Mouse (Mus musculus) CH12.LX (cell line): ENCODE measurements around the gene Prmt1. TPM values are rescaled to one million over a fixed set of nuclear protein-coding genes. Genes with fewer than 3 reads are reported as not detected.

ENCODE experiments used
- DNase-seq: peaks from one replicate; pipeline ENCODE4 v3.0.0-alpha.2; 2013; ENCODE audit errors: extremely low read depth
- H3K27ac ChIP-seq: 2 replicates; pipeline ENCODE4 v1.5.1; 2012; ENCODE audit warnings: low read depth, mild to moderate bottlenecking, control low read depth, moderate library complexity; ENCODE audit not compliant: insufficient read depth
- H3K27me3 ChIP-seq: replicated peaks from 2 replicates; pipeline ENCODE3; 2012; ENCODE audit warnings: inconsistent platforms
- H3K36me3 ChIP-seq, 2 experiments: replicated peaks in 1 of 2; 2 replicates each; pipeline versions ENCODE3 to v1.6.1; 2012; ENCODE audit warnings: inconsistent platforms in 1 of 2, low read length in 1 of 2, mild to moderate bottlenecking in 1 of 2, mixed read lengths in 1 of 2, moderate library complexity in 1 of 2; ENCODE audit not compliant: control insufficient read depth in 1 of 2, insufficient read depth in 1 of 2
- H3K4me1 ChIP-seq, 2 experiments: 2 replicates each; pipeline ENCODE4 v1.6.1; 2012; ENCODE audit warnings: inconsistent platforms in 1 of 2, moderate library complexity in 1 of 2; ENCODE audit not compliant: insufficient read depth in 2 of 2, control insufficient read depth in 1 of 2
- H3K4me2 ChIP-seq: 2 replicates; pipeline ENCODE4 v1.6.1; 2012; ENCODE audit warnings: low read depth, mild to moderate bottlenecking, control low read depth; ENCODE audit not compliant: poor library complexity, insufficient read depth, severe bottlenecking
- H3K4me3 ChIP-seq, 3 experiments: fragments of 150-350 bp in 1 of 3; sonication (generic) in 1 of 3; replicated peaks in 1 of 3; 2 replicates each; pipeline versions ENCODE3 to v1.5.1; 2011 to 2012; ENCODE audit warnings: low read depth in 2 of 3, low read length in 2 of 3, mild to moderate bottlenecking in 2 of 3, moderate library complexity in 2 of 3, control low read depth in 1 of 3, improper control_type of control experiment in 1 of 3, inconsistent platforms in 1 of 3, mixed read lengths in 1 of 3; ENCODE audit not compliant: poor library complexity in 1 of 3
- H3K79me2 ChIP-seq: replicated peaks from 2 replicates; pipeline ENCODE4 v1.6.1; 2012; ENCODE audit warnings: mild to moderate bottlenecking, moderate library complexity; ENCODE audit not compliant: control insufficient read depth, poor library complexity, insufficient read depth, severe bottlenecking; ENCODE audit errors: extremely low read depth
- H3K9ac ChIP-seq: 2 replicates; pipeline ENCODE4 v1.6.1; 2012; ENCODE audit warnings: low read depth, mild to moderate bottlenecking, control low read depth, moderate library complexity; ENCODE audit not compliant: insufficient read depth
- H3K9me3 ChIP-seq: replicated peaks from 2 replicates; pipeline ENCODE3; 2012; ENCODE audit warnings: low read length, inconsistent platforms, mixed read lengths
- CHD2 ChIP-seq: IDR thresholded peaks from 2 replicates; pipeline ENCODE4 v1.6.1; 2011; ENCODE audit warnings: low read length, improper control_type of control experiment
- CTCF ChIP-seq, 2 experiments: IDR thresholded peaks in 1 of 2; conservative IDR thresholded peaks in 1 of 2; 2 replicates each; pipeline ENCODE4 v1.5.1; 2011 to 2012; ENCODE audit warnings: low read depth in 2 of 2, low read length in 2 of 2, improper control_type of control experiment in 1 of 2, inconsistent platforms in 1 of 2, mild to moderate bottlenecking in 1 of 2, moderate library complexity in 1 of 2
- E2F4 ChIP-seq: IDR thresholded peaks from 2 replicates; pipeline ENCODE4 v1.6.1; 2011; ENCODE audit warnings: low read depth, low read length, improper control_type of control experiment; ENCODE audit not compliant: insufficient replicate concordance
- HCFC1 ChIP-seq: IDR thresholded peaks from 2 replicates; pipeline ENCODE4 v1.6.1; 2012; ENCODE audit warnings: low read depth, mild to moderate bottlenecking, inconsistent platforms, low read length, improper control_type of control experiment
- IRF4 ChIP-seq: IDR thresholded peaks from 2 replicates; pipeline ENCODE4 v1.6.1; 2014; ENCODE audit warnings: low read depth, mild to moderate bottlenecking, inconsistent platforms, low read length, improper control_type of control experiment
- JUND ChIP-seq: conservative IDR thresholded peaks from 2 replicates; pipeline ENCODE4 v1.6.1; 2011; ENCODE audit warnings: low read depth, low read length, improper control_type of control experiment
- MAFK ChIP-seq: IDR thresholded peaks from 2 replicates; pipeline ENCODE4 v1.6.1; 2011; ENCODE audit warnings: low read length, improper control_type of control experiment; ENCODE audit not compliant: insufficient replicate concordance
- NELFE ChIP-seq: IDR thresholded peaks from 2 replicates; pipeline ENCODE4 v1.6.1; 2011; ENCODE audit warnings: low read depth, low read length, improper control_type of control experiment
- RCOR1 ChIP-seq: conservative IDR thresholded peaks from 2 replicates; pipeline ENCODE4 v1.6.1; 2012; ENCODE audit warnings: low read depth, mild to moderate bottlenecking, inconsistent platforms, low read length, improper control_type of control experiment
- SMC3 ChIP-seq: IDR thresholded peaks from 2 replicates; pipeline ENCODE4 v1.6.1; 2011; ENCODE audit warnings: low read depth, low read length, improper control_type of control experiment
- TCF12 ChIP-seq: IDR thresholded peaks from 2 replicates; pipeline ENCODE4 v1.6.1; 2014; ENCODE audit warnings: low read depth, mild to moderate bottlenecking, inconsistent platforms, low read length, improper control_type of control experiment
- UBTF ChIP-seq: IDR thresholded peaks from 2 replicates; pipeline ENCODE4 v1.6.1; 2012; ENCODE audit warnings: low read depth, mild to moderate bottlenecking, inconsistent platforms, low read length, improper control_type of control experiment, moderate library complexity
- USF1 ChIP-seq: IDR thresholded peaks from 2 replicates; pipeline ENCODE4 v1.6.1; 2014; ENCODE audit warnings: low read depth, mild to moderate bottlenecking, inconsistent platforms, low read length, improper control_type of control experiment
- ZKSCAN1 ChIP-seq: IDR thresholded peaks from 2 replicates; pipeline ENCODE4 v1.6.1; 2012; ENCODE audit warnings: low read depth, inconsistent platforms, low read length, improper control_type of control experiment, borderline replicate concordance
- ZMIZ1 ChIP-seq: IDR thresholded peaks from 2 replicates; pipeline ENCODE4 v1.6.1; 2012; ENCODE audit warnings: low read depth, mild to moderate bottlenecking, inconsistent platforms, low read length, improper control_type of control experiment
- dilution Hi-C: fragments of 300-500 bp; cut with MboI; formaldehyde crosslinking; loops from 2 replicates; pipeline ENCODE4 v1.14.3; 2020; ENCODE audit warnings: low sequenced_read_pairs; ENCODE audit not compliant: extremely low pct_unique_long_range_greater_than_20kb, extremely low pct_ligation_motif_present
- in situ Hi-C: fragments of 300-500 bp; cut with MboI; formaldehyde crosslinking; loops from 3 replicates; pipeline ENCODE4 v1.14.3; 2019; ENCODE audit warnings: low sequenced_read_pairs, low pct_ligation_motif_present, low pct_unique_long_range_greater_than_20kb, mixed read lengths
- polyA plus RNA-seq: library from polyadenylated mRNA; unstranded; fragments of >175 nt; gene quantifications from 2 replicates; pipeline ENCODE4 v1.2.1, GENCODE M21; 2012; ENCODE audit warnings: low read depth; ENCODE audit not compliant: insufficient read length
- total RNA-seq, 2 experiments: library from RNA; depleted of rRNA; stranded (reverse); fragments of 300-350 nt in 1 of 2; fragments of >200 nt in 1 of 2; gene quantifications; 2 replicates each; pipeline ENCODE4 v1.2.3; 2012 to 2014

Prmt1 gene
- total and polyA plus RNA-seq, 3 experiments = 231 to 642 (median 340) TPM

DNA sequence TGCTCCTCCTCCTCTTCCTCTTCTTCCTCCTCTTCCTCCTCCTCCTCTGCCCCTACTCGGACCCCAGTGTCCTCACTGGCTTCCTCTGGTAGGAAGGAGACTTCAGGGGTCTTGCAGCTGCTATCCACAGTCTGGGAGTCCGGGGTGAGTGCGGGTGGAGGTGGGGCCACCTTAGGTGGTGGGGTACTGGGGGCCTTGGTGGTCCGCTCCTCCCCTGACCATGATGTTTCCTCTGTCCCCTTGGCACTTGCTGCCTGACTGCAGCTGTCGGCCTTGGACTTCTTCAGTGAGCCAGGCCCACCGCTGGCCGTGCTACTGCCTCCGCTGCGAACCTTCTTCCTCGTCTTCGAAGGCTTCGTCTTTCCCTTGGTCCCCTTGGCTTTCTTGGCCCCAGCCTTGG, 20.1 kb upstream of the Prmt1 start:
- Histone ChIP-seq H3K27ac (no peak overlapping the region), H3K79me2 (0 out of 2 replicates have a peak, but pooled peaks cover 5% of the 10 kb centered on the region), H3K36me3 (peaks cover 88 to 94% of the 10 kb centered on the region in 2 experiments), H3K9me3 (no peaks in the 10 kb centered on the region), H3K4me3 (no peak overlapping the region), H3K9ac (no peak overlapping the region), H3K4me1 (no peaks in the 10 kb centered on the region; a peak in 1 of 4 replicates), H3K27me3 (no peaks in the 10 kb centered on the region), H3K4me2 (no peak overlapping the region)
- DNase-seq = no peak
- TF ChIP-seq IRF4 (no peak), USF1 (no peak), NELFE (no peak), ZKSCAN1 (no peak), SMC3 (no peak), RCOR1 (no peak), TCF12 (no peak), UBTF (no peak), HCFC1 (no peak), JUND (no peak), MAFK (no peak)
- in situ Hi-C loops (no loop called here), dilution Hi-C loops (no loop called here)

DNA sequence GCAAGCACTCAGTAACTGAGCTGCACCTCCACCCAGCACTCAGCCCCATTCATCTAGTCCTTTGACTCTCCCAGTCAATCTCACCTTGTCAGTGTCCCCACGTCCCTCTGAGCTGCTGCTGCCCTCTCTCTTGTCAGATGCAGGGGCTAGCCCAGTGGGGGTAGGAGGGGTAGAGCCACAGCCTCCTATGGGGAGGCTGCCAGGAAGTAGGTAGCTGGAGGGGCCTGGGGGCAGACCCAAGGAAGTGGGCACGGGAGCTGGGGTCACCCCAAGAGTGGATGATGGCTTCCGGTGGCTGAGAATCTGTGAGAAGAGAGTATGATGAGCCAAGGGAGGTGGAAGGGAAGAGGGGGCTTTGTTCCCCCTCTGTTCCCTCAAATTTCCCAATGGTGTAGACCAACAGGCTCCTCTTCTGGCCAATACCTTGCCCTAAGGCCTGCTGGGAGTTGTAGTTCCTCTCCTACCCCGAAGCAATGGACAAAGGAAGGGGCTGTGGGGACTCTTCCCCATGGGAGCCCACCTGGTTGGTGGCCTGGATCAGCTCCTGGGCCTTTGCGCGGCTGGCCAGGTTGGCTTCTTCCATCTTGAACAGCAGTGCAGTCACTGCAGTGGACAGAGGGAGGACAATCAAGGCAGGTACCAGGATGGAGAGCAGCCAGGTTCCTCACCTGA, 19.1 kb upstream of the Prmt1 start:
- H3K4me2 ChIP-seq = no peak overlapping the region
- H3K79me2 ChIP-seq = 0 out of 2 replicates have a peak, but pooled peaks cover 5% of the 10 kb centered on the region
- no peak overlapping the region for H3K9ac ChIP-seq
- H3K27me3 ChIP-seq = no peaks in the 10 kb centered on the region
- TF ChIP-seq HCFC1 (peak; percentile 58), CTCF (conservative IDR thresholded peaks at IDR 0.05 in 1 of 2, IDR thresholded peaks at IDR 0.05 in 1 of 2; ENCODE audit: low read depth in 2 of 2, low read length in 2 of 2) (no peak)
- no peak overlapping the region for H3K27ac ChIP-seq
- peaks cover 0 to 3% of the 10 kb centered on the region in 2 experiments; a peak in 1 of 4 replicates for H3K4me1 ChIP-seq
- in situ Hi-C loops = no loop called here
- DNase-seq = no peak
- H3K9me3 ChIP-seq = no peaks in the 10 kb centered on the region
- peaks cover 92 to 96% of the 10 kb centered on the region in 2 experiments for H3K36me3 ChIP-seq
- dilution Hi-C loops = no loop called here
- H3K4me3 ChIP-seq = no peak overlapping the region

DNA sequence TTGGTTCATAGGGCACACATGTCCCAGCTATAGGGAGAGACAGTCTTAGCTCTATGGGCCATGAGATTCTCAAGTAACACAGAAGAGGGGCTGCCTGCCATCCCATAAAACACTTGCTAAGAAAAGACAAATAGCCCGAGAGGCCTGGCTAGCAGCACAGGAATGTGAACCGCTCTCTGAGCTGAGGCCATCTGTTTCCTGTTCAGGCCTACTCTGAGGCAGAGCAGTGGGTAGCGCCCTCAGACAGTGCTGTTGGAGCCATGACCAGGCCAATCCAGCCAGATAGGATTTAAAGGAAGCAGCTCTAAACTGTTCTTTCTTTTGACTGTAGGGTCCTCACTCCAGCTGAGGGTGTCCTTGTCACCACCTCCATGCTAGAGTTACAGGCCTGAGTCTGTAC, 18.2 kb upstream of the Prmt1 start:
- Histone ChIP-seq H3K9ac (no peak overlapping the region), H3K4me1 (peaks cover 3 to 4% of the 10 kb centered on the region in 2 experiments; a peak in 3 of 4 replicates), H3K27me3 (no peaks in the 10 kb centered on the region), H3K79me2 (peaks cover 10% of the 10 kb centered on the region), H3K36me3 (peaks cover 91 to 96% of the 10 kb centered on the region in 2 experiments), H3K9me3 (no peaks in the 10 kb centered on the region), H3K27ac (no peak overlapping the region), H3K4me3 (no peak overlapping the region), H3K4me2 (no peak overlapping the region)
- in situ Hi-C loops = no loop called here
- TF ChIP-seq CHD2 (no peak), ZMIZ1 (no peak), RCOR1 (no peak), IRF4 (no peak), E2F4 (no peak)
- dilution Hi-C loops = no loop called here
- no peak for DNase-seq
